Mouse (Mus musculus) midbrain, embryonic 12.5 days (tissue): ENCODE measurements around the gene Rpl26. TPM values are rescaled to one million over a fixed set of nuclear protein-coding genes. Genes with fewer than 3 reads are reported as not detected.

Experiments used
- ATAC-seq: fragments of 200-750 bp; cut with Nextera tagmentation; 2 replicates; pipeline ENCODE4 v1.8.0; 2017; ENCODE audit warnings: low read depth, moderate TSS enrichment, moderate library complexity; ENCODE audit not compliant: low FRiP score
- H3K27ac ChIP-seq: fragments of 300-500 bp; sonication (generic); replicated peaks from 2 replicates; pipeline ENCODE4 v1.5.1; 2016; ENCODE audit warnings: mild to moderate bottlenecking
- H3K27me3 ChIP-seq: fragments of 300-500 bp; sonication (generic); 2 replicates; pipeline ENCODE4 v1.6.1; 2016; ENCODE audit warnings: mild to moderate bottlenecking
- H3K36me3 ChIP-seq: fragments of 300-500 bp; sonication (generic); 2 replicates; pipeline ENCODE4 v1.6.1; 2016
- H3K4me1 ChIP-seq: fragments of 300-500 bp; sonication (generic); 2 replicates; pipeline ENCODE4 v1.6.1; 2016
- H3K4me2 ChIP-seq: fragments of 300-500 bp; sonication (generic); replicated peaks from 2 replicates; pipeline ENCODE4 v1.6.1; 2016; ENCODE audit warnings: mild to moderate bottlenecking, moderate library complexity
- H3K4me3 ChIP-seq: fragments of 300-500 bp; sonication (generic); 2 replicates; pipeline ENCODE4 v1.5.1; 2016; ENCODE audit warnings: mild to moderate bottlenecking
- H3K9ac ChIP-seq: fragments of 300-500 bp; sonication (generic); replicated peaks from 2 replicates; pipeline ENCODE4 v1.6.1; 2016; ENCODE audit warnings: mild to moderate bottlenecking, moderate library complexity
- H3K9me3 ChIP-seq: fragments of 300-500 bp; sonication (generic); 2 replicates; pipeline ENCODE4 v1.6.1; 2016; ENCODE audit warnings: mild to moderate bottlenecking
- WGBS: fragments of 180-500 bp; shearing (Covaris S2); methylation state at CpG from one replicate; pipeline ENCODE4 v1.1.7; 2016; 5-methylcytosine and 5-hydroxymethylcytosine counted together
- polyA plus RNA-seq: library from polyadenylated mRNA; unstranded; fragments of >200 nt; fragmentation: Nextera tagmentation; extraction: Ambion mirVana; gene quantifications from 2 replicates; pipeline ENCODE4 v1.2.1, GENCODE M21; 2016

Gene Rpl26
- 743 and 773 TPM in 2 replicates for polyA plus RNA-seq

DNA sequence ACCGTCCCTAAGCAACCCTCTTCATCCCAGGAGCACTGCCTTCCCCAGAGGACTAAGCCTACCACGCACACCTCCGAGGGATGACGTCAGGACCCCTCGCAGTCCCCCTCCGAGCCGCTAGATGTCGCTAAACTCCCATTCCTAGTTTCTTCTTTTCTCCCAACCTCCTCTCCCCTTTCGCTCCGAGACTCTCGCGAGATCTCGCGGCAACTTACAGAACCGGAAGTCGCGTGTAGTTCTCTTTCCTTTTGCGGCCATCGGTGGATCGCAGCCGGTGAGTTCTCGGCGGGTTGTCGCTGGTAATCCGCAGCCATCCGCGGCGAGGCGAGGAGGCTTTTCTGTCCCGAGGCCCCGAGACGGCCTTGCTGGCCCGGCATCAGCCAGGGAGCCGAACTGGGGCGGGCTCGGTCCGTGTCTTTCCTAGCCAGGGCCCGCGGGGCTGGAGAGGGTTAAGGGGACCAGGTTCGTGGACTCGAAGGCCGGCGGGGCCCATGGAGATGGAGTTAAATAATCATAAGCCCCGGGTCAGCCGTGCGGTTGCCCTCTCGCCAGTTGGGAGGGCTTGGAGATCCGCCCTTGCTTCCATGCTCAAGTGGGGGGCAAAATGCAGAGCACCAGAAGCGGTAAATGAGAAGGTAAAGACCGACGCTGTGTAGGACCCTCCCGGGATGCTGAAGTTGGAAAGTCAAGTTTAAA lies at the start of gene Rpl26:
TSS of gene Rpl26 (plus strand) at position 233 of the 696 bp plus-strand sequence.
- Histone ChIP-seq H3K36me3 (peaks cover 39% of the 10 kb centered on the region), H3K27ac (peak within 1 kb of the TSS; percentile 94), H3K9me3 (0 out of 2 replicates have a peak, but pooled peaks cover 2% of the 10 kb centered on the region), H3K9ac (peak within 1 kb of the TSS; percentile 89), H3K4me3 (peak within 1 kb of the TSS; percentile 72), H3K4me2 (peak within 1 kb of the TSS; percentile 77), H3K4me1 (peaks cover 14% of the 10 kb centered on the region), H3K27me3 (peaks cover 13% of the 10 kb centered on the region; the same call in 1 of the 2 replicates)
- peak; percentile 90 for ATAC-seq
- under 1% methylated on average over 52 of the region's 52 CpGs for WGBS

- 4% methylated on average over 13 of the region's 13 CpGs for WGBS
- peaks cover 23% of the 10 kb centered on the region for H3K4me1 ChIP-seq
- ATAC-seq, result no peak
- no peaks in the 10 kb centered on the region for H3K36me3 ChIP-seq
- H3K27me3 ChIP-seq, result 0 out of 2 replicates have a peak, but pooled peaks cover 5% of the 10 kb centered on the region
- peak overlapping the region; percentile 93 for H3K4me3 ChIP-seq
- peak overlapping the region; percentile 75 for H3K4me2 ChIP-seq
- peak overlapping the region; percentile 90 for H3K9ac ChIP-seq
- H3K27ac ChIP-seq, result peak overlapping the region; percentile 95
- no peaks in the 10 kb centered on the region for H3K9me3 ChIP-seq
Measured at GRCm38 (mm10) chr11:68851644-68852485, 49.5 kb upstream of the Rpl26 start.

- Histone ChIP-seq H3K36me3 (no peaks in the 10 kb centered on the region), H3K4me3 (peak overlapping the region; percentile 93), H3K27me3 (0 out of 2 replicates have a peak, but pooled peaks cover 5% of the 10 kb centered on the region), H3K4me2 (peak overlapping the region; percentile 75), H3K27ac (peak overlapping the region; percentile 95), H3K9me3 (no peaks in the 10 kb centered on the region), H3K9ac (peak overlapping the region; percentile 90), H3K4me1 (peaks cover 23% of the 10 kb centered on the region)
- WGBS, result under 1% methylated on average over 35 of the region's 36 CpGs
- ATAC-seq, result no peak; the same call in 1 of the 2 replicates
Measured at GRCm38 (mm10) chr11:68852486-68852901, 48.9 kb upstream of the Rpl26 start.

- ATAC-seq, result peak; percentile 99
- peak overlapping the region; percentile 93 for H3K4me3 ChIP-seq
- peak overlapping the region; percentile 95 for H3K27ac ChIP-seq
- H3K9me3 ChIP-seq, result no peaks in the 10 kb centered on the region
- H3K9ac ChIP-seq, result peak overlapping the region; percentile 90
- H3K4me1 ChIP-seq, result peaks cover 23% of the 10 kb centered on the region
- H3K4me2 ChIP-seq, result peak overlapping the region; percentile 75
- 0 out of 2 replicates have a peak, but pooled peaks cover 5% of the 10 kb centered on the region for H3K27me3 ChIP-seq
- 0% methylated on average over 42 of the region's 42 CpGs for WGBS
- no peaks in the 10 kb centered on the region for H3K36me3 ChIP-seq
Measured at GRCm38 (mm10) chr11:68852932-68853409, 48.4 kb upstream of the Rpl26 start.

- WGBS, result 49% methylated on average over 14 of the region's 14 CpGs
- H3K27me3 ChIP-seq, result 0 out of 2 replicates have a peak, but pooled peaks cover 5% of the 10 kb centered on the region
- peak overlapping the region; percentile 62 for H3K4me2 ChIP-seq
- ATAC-seq, result no peak
- H3K9ac ChIP-seq, result peak overlapping the region; percentile 52
- peaks cover 23% of the 10 kb centered on the region for H3K4me1 ChIP-seq
- no peaks in the 10 kb centered on the region for H3K36me3 ChIP-seq
- H3K27ac ChIP-seq, result peak overlapping the region; percentile 95
- H3K9me3 ChIP-seq, result no peaks in the 10 kb centered on the region
- peak overlapping the region; percentile 93 for H3K4me3 ChIP-seq
Measured at GRCm38 (mm10) chr11:68853611-68854401, 47.6 kb upstream of the Rpl26 start.

GRCm38 (mm10) chr11:68854621-68855020 lies 46.8 kb upstream of the Rpl26 start:
- no peak overlapping the region for H3K9ac ChIP-seq
- H3K4me2 ChIP-seq, result no peak overlapping the region
- H3K4me3 ChIP-seq, result no peak overlapping the region
- no peak overlapping the region for H3K27ac ChIP-seq
- 89% methylated on average over 3 of the region's 3 CpGs for WGBS
- H3K4me1 ChIP-seq, result peaks cover 23% of the 10 kb centered on the region
- H3K36me3 ChIP-seq, result no peaks in the 10 kb centered on the region
- H3K27me3 ChIP-seq, result 0 out of 2 replicates have a peak, but pooled peaks cover 7% of the 10 kb centered on the region
- no peaks in the 10 kb centered on the region for H3K9me3 ChIP-seq
- ATAC-seq, result no peak

GRCm38 (mm10) chr11:68857329-68857728 lies 44.1 kb upstream of the Rpl26 start:
- no peak overlapping the region for H3K4me2 ChIP-seq
- H3K27me3 ChIP-seq, result 0 out of 2 replicates have a peak, but pooled peaks cover 9% of the 10 kb centered on the region
- H3K9me3 ChIP-seq, result no peaks in the 10 kb centered on the region
- H3K36me3 ChIP-seq, result no peaks in the 10 kb centered on the region
- no peak overlapping the region for H3K9ac ChIP-seq
- H3K4me1 ChIP-seq, result peaks cover 8% of the 10 kb centered on the region; the same call in 1 of the 2 replicates
- 92% methylated on average over 3 of the region's 3 CpGs for WGBS
- no peak overlapping the region for H3K27ac ChIP-seq
- no peak for ATAC-seq
- H3K4me3 ChIP-seq, result no peak overlapping the region

GRCm38 (mm10) chr11:68859943-68860593 lies 41.3 kb upstream of the Rpl26 start:
- WGBS, result 89% methylated on average over 8 of the region's 8 CpGs
- ATAC-seq, result no peak
- H3K4me3 ChIP-seq, result no peak overlapping the region

DNA sequence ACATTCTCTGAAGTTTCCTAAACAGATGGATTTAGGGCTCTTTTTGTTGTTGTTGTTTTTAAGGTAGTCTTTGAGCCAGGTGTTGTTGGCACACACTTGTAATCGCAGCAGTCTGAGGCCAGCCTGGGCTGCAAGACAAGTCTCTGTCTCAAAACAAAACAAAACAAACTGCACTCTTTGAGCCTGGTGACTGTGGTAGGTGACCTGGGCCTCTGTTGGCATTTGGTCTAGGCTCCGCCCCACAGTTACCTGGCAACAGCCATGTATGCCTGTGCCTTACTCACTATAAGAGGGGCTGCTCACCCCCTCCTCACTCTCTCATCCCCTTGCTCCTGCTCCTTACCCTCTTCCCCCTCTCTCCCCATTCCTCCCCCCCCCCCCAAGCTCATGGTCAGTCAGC lies 39.1 kb upstream of the Rpl26 start:
- Histone ChIP-seq H3K4me1 (0 out of 2 replicates have a peak, but pooled peaks cover 3% of the 10 kb centered on the region), H3K4me2 (no peak overlapping the region), H3K9me3 (no peaks in the 10 kb centered on the region), H3K9ac (no peak overlapping the region), H3K27me3 (0 out of 2 replicates have a peak, but pooled peaks cover 3% of the 10 kb centered on the region), H3K4me3 (no peak overlapping the region), H3K36me3 (no peaks in the 10 kb centered on the region), H3K27ac (no peak overlapping the region)
- WGBS, result 79% methylated on average over 2 of the region's 2 CpGs
- ATAC-seq, result no peak

More at GRCm38 (mm10) chr11:68859943-68860593, 41.3 kb upstream of the Rpl26 start:
- 0 out of 2 replicates have a peak, but pooled peaks cover 9% of the 10 kb centered on the region for H3K27me3 ChIP-seq
- 0 out of 2 replicates have a peak, but pooled peaks cover 3% of the 10 kb centered on the region for H3K4me1 ChIP-seq
- no peaks in the 10 kb centered on the region for H3K36me3 ChIP-seq
- no peak overlapping the region for H3K9ac ChIP-seq
- H3K9me3 ChIP-seq, result no peaks in the 10 kb centered on the region
- no peak overlapping the region for H3K27ac ChIP-seq
- no peak overlapping the region for H3K4me2 ChIP-seq

DNA sequence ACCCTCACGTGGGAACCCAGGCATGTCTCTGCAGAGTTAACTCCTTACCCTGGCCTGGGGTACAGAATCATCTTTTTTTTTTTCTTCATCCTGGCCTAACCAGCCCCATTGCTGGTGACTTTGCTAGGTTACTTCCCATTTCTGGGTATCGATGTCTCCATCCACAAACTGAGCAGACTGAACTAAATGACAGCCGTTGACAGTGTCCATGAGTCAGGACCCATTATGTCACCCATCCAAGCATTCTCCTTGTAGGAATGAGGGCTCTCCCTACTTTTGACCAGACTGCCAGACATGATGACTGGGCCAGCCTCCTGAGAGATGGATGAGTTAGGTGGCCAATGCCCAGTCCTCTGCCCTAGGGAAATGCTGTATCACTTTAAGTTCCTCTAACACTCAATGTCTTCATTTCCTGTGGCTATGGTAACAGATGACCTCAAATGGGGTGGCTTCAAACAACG lies 37.7 kb upstream of the Rpl26 start:
- WGBS, result 83% methylated on average over 4 of the region's 4 CpGs
- no peak overlapping the region for H3K4me3 ChIP-seq

More for the DNA sequence above, 37.7 kb upstream of the Rpl26 start:
- Histone ChIP-seq H3K27me3 (0 out of 2 replicates have a peak, but pooled peaks cover 3% of the 10 kb centered on the region), H3K4me2 (no peak overlapping the region), H3K9ac (no peak overlapping the region), H3K9me3 (no peaks in the 10 kb centered on the region), H3K36me3 (no peaks in the 10 kb centered on the region), H3K4me1 (0 out of 2 replicates have a peak, but pooled peaks cover 3% of the 10 kb centered on the region), H3K27ac (no peak overlapping the region)
- ATAC-seq, result no peak
